Mouse (Mus musculus): Measurements from ENCODE around the gene Vwa8.

GRCm38 (mm10) chr14:79186976-79187375 lies 338.1 kb downstream of the Vwa8 start:
- TF ChIP-seq CTCF (IDR thresholded peaks at IDR 0.05; ENCODE audit: extremely low read depth, insufficient read length, insufficient replicate concordance, low read depth, low read length) (no peak), POLR2A (IDR thresholded peaks at IDR 0.05; ENCODE audit: low read depth, low read length) (no peak)

All from small intestine, adult 2 months (tissue).